Mouse (Mus musculus) small intestine, adult 2 months (tissue): ENCODE measurements around the gene Vrk3.

Experiments used
- CTCF ChIP-seq: fragments of 200-500 bp; IDR thresholded peaks from 2 replicates; pipeline ENCODE4 v1.5.1; 2012; ENCODE audit warnings: low read depth, mild to moderate bottlenecking, control low read depth, inconsistent platforms, low read length, moderate library complexity, mixed read lengths; ENCODE audit not compliant: insufficient replicate concordance, insufficient read length; ENCODE audit errors: extremely low read depth
- POLR2A ChIP-seq: fragments of 200-500 bp; IDR thresholded peaks from 2 replicates; pipeline ENCODE4 v1.6.1; 2012; ENCODE audit warnings: low read depth, mild to moderate bottlenecking, control low read depth, inconsistent platforms, low read length, moderate library complexity

GRCm38 (mm10) chr7:44747115-44747514 is 1.1 kb upstream of the Vrk3 start:
- no peak for TF ChIP-seq POLR2A
- no peak for TF ChIP-seq CTCF
